Mouse (Mus musculus) embryonic fibroblast, embryonic 13.5 days (primary cell): ENCODE measurements around the gene Prmt7.

Experiments used
- CTCF ChIP-seq: IDR thresholded peaks from 2 replicates; pipeline ENCODE4 v1.5.1; 2011; ENCODE audit warnings: mild to moderate bottlenecking, control low read depth, low read length, moderate library complexity, borderline replicate concordance; ENCODE audit not compliant: insufficient read depth
- POLR2A ChIP-seq: IDR thresholded peaks from 2 replicates; pipeline ENCODE4 v1.6.1; 2011; ENCODE audit warnings: low read depth, mild to moderate bottlenecking, control low read depth, low read length, moderate library complexity

DNA sequence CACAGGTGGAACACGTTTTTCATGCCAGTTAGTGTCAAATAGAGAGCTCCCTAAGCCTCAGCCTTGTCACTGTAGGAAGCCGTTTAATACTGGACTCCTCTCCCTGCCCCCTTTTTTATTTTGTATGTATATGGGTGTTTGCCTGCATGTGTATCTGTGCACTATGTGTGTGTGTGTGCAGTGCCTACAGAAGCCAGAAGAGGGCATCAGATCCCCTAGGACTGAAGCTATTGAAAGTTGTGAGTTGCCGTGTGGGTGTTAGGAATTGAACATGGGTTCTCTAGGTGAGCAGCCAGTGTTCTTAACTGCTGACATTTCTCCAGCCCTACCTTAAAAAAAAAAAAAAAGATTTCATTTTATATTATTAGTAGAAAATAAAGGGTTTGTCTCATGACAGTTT, 89.0 kb downstream of the Prmt7 start:
- TF ChIP-seq CTCF (no peak), POLR2A (no peak)
